Mouse (Mus musculus) heart, postnatal 0 days (tissue): Measurements from ENCODE around the gene Atp13a5.

Experiments
- CTCF ChIP-seq: IDR thresholded peaks from 2 replicates; pipeline ENCODE4 v1.5.1; 2016; ENCODE audit warnings: antibody characterized with exemption, control low read depth, low read depth
- EP300 ChIP-seq: IDR thresholded peaks from 2 replicates; pipeline ENCODE4 v1.6.1; 2016; ENCODE audit warnings: antibody characterized with exemption, low read depth

GRCm38 (mm10) chr16:29399079-29399478 is 20.5 kb upstream of the Atp13a5 start:
- TF ChIP-seq CTCF = no peak
- TF ChIP-seq EP300 = no peak
